Mouse (Mus musculus): Measurements from ENCODE around the gene Adra1b.

The Adra1b gene

DNA sequence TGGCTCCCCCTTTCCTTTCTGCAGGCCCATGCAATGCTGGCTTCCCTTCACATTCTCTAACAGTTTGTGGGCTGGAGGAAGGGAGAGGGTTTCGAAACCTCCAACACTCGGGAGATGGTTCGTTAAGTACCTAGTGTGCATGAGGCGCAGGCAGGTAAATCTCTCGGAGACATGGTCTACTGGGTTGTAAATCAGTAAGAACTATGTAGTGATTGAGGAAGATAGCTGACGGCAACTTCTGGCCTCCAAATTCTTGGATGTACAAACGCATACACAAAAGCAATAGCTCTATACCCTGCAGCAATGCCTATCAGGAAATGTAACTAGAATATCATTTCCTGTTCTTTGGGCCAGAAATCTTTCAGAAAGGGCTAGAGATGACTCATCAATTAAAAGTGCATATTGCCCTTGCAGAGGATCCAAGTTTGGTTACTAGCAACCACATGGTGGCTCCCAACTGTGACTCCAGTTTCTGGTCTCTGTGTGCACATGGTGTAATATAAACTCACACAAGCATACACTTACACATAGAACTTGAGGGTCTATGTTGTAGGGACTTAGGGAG lies 172.2 kb downstream of the Adra1b start:
- DNase-seq (ENCODE audit: low read depth): peak; percentile 19

DNA sequence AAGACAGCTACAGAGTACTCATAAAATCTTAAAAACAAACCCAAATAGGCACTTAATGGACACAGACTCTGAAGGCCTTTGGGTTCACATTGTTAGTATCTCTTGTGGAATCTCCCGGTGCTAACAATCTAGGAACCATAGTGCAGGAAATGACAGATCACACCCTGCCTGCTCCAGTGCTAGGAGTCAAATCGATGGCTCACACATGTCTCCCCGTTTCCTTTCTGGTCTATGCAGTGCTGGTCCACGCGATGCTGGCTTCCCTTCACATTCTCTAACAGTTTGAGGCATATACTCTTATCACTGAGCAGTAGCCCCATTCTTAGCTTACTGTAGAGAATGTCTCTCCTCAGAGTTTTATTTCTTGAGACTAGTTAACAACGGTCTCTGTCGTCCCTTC lies 173.2 kb downstream of the Adra1b start:
- DNase-seq (ENCODE audit: low read depth): peak; percentile 20
